Mouse (Mus musculus) left cerebral cortex, adult 9 months (tissue): ENCODE data around the gene Ly6g6d.
A peak's percentile ranks its signal among the peaks of the same experiment; 100 is the strongest.
"Not testable (repeated sequence)": the region's sequence is repeated elsewhere in the genome, so short reads cannot be mapped to it uniquely, and the experiment has no call there.

Experiments used
- DNase-seq, 2 experiments: peaks; one replicate each; pipeline ENCODE4 v3.0.0; 2022; ENCODE audit warnings: low spot score in 2 of 2

The Ly6g6d gene

GRCm38 (mm10) chr17:35077786-35078233 is at the start of gene Ly6g6d:
TSS of gene Ly6g6d (minus strand) at chr17:35078065.
- no peak for DNase-seq

GRCm38 (mm10) chr17:35127017-35127416 is 49.2 kb upstream of the Ly6g6d start:
- DNase-seq, result no peak

GRCm38 (mm10) chr17:35126206-35126611 is 48.3 kb upstream of the Ly6g6d start, which contains the start of gene D17H6S53E:
TSS of gene D17H6S53E (plus strand) at chr17:35126373.
- DNase-seq, result peak in 1 of 2 experiments; percentile 59

GRCm38 (mm10) chr17:35125578-35125977 is 47.7 kb upstream of the Ly6g6d start:
- DNase-seq, result no peak

- DNase-seq, result no peak
Observed at GRCm38 (mm10) chr17:35125081-35125480, 47.2 kb upstream of the Ly6g6d start.

- not testable (repeated sequence) for DNase-seq
Observed at GRCm38 (mm10) chr17:35124261-35124896, 46.5 kb upstream of the Ly6g6d start.

GRCm38 (mm10) chr17:35123287-35123686 is 45.4 kb upstream of the Ly6g6d start:
- DNase-seq, result not testable (repeated sequence)

- DNase-seq, result peak; percentile 61 to 83
Observed at GRCm38 (mm10) chr17:35121871-35122303, 44.0 kb upstream of the Ly6g6d start, which contains the start of gene Csnk2b. TSS of gene Csnk2b (minus strand) at chr17:35122053.

- DNase-seq, result peak; percentile 98
Observed at GRCm38 (mm10) chr17:35121143-35121799, 43.4 kb upstream of the Ly6g6d start, which contains the start of gene Gpank1. TSS of gene Gpank1 (plus strand) at chr17:35121455.

GRCm38 (mm10) chr17:35120745-35121142 is 42.9 kb upstream of the Ly6g6d start:
- DNase-seq, result peak in 1 of 2 experiments; percentile 37

GRCm38 (mm10) chr17:35115046-35116019 is 37.5 kb upstream of the Ly6g6d start, which contains the start of gene Ly6g5b:
TSS of gene Ly6g5b (minus strand) at chr17:35115428.
- DNase-seq, result no peak

GRCm38 (mm10) chr17:35111774-35112173 is 33.9 kb upstream of the Ly6g6d start:
- no peak for DNase-seq

GRCm38 (mm10) chr17:35108097-35108496 is 30.2 kb upstream of the Ly6g6d start, which contains the start of gene Ly6g5c:
TSS of gene Ly6g5c (plus strand) at chr17:35108279.
- DNase-seq, result no peak

- DNase-seq, result no peak
Observed at GRCm38 (mm10) chr17:35106522-35106921, 28.7 kb upstream of the Ly6g6d start.

- no peak for DNase-seq
Observed at GRCm38 (mm10) chr17:35105740-35106389, 28.0 kb upstream of the Ly6g6d start.

GRCm38 (mm10) chr17:35104754-35105153 is 26.9 kb upstream of the Ly6g6d start:
- DNase-seq, result no peak

- no peak for DNase-seq
Observed at GRCm38 (mm10) chr17:35104079-35104478, 26.2 kb upstream of the Ly6g6d start.

- no peak for DNase-seq
Observed at GRCm38 (mm10) chr17:35103221-35103690, 25.4 kb upstream of the Ly6g6d start.

GRCm38 (mm10) chr17:35102299-35102698 is 24.4 kb upstream of the Ly6g6d start:
- DNase-seq, result no peak

- DNase-seq, result no peak
Observed at GRCm38 (mm10) chr17:35101161-35101560, 23.3 kb upstream of the Ly6g6d start.
